Mouse (Mus musculus) ES-Bruce4 (cell line): ENCODE results near the gene Lipt2.

Experiments used
- CTCF ChIP-seq: IDR thresholded peaks from one replicate; pipeline ENCODE4 v1.8.1; 2011; ENCODE audit warnings: low read depth, low read length
- POLR2A ChIP-seq: IDR thresholded peaks from one replicate; pipeline ENCODE4 v1.8.1; 2011; ENCODE audit warnings: low read length; ENCODE audit not compliant: insufficient read depth

DNA sequence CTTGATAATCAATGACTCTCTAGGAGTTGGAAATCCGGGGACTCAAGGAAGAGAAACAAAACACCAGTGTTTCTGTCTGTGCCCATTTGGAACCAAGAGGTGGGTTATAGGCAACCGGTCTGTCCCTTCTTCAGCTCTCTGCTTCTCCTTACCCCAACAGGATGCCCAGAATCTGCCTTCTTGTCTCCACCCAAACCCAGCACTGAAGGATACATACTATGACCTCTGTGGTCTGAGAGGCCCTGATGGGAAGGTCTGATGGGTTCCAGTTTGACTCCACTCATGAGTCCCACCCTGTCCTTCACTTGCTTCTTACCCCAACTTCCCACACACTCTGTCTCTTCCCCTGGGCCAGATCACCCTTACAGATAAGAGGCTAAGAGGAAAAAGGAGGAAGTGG is 22.1 kb downstream of the Lipt2 start:
- TF ChIP-seq CTCF (no peak), POLR2A (no peak)
